ENCODE assay signal across 8 mouse cellular contexts in genomic region chr11:60294630-60295313, GRCm38 (mm10). TPM values are rescaled to one million over a fixed set of nuclear protein-coding genes. Genes with fewer than 3 reads are reported as not detected.
A peak's percentile ranks its signal among the peaks of the same experiment; 100 is the strongest.
DNase-seq lines count a peak whose midpoint lies in the region; ATAC-seq and TF ChIP-seq lines count a peak whose summit lies in the region.

No protein-coding gene starts in this region.

- no peak for TF ChIP-seq RAD21 in MEL (IDR thresholded peaks at IDR 0.05; ENCODE audit: low read depth, low read length)

- no peak for ATAC-seq in hindbrain, embryonic 11.5 days (ENCODE audit: low FRiP score)
- peak; percentile 76; the same call in 1 of the 2 replicates for ATAC-seq in megakaryocyte-erythroid progenitor cell, adult 5-6 weeks (replicated peaks; ENCODE audit: low FRiP score, low TSS enrichment, poor library complexity, severe bottlenecking)
- ATAC-seq in monocyte, adult 5-6 weeks (replicated peaks; ENCODE audit: insufficient number of reproducible peaks, low FRiP score, low TSS enrichment, poor library complexity, severe bottlenecking), result no peak

- WGBS in cerebellum, adult 2 months, result 51% methylated on average over 5 of the region's 5 CpGs
- WGBS in hindbrain, embryonic 11.5 days, result 46% methylated on average over 5 of the region's 5 CpGs
- WGBS in lung, adult 2 months, result 75% methylated on average over 5 of the region's 5 CpGs

- no peaks in the 10 kb centered on the region for H3K36me3 ChIP-seq in MEL (ENCODE audit: control insufficient read depth in 1 of 2, insufficient read depth in 2 of 2, low read length in 2 of 2)
- H3K36me3 ChIP-seq in hindbrain, embryonic 11.5 days (ENCODE audit: control insufficient read depth, insufficient read depth, low read length), result no peaks in the 10 kb centered on the region

- no peak for TF ChIP-seq POLR2A in cerebellum, adult 2 months (IDR thresholded peaks at IDR 0.05; ENCODE audit: borderline replicate concordance, insufficient read depth, low read length)
- no peak for TF ChIP-seq POLR2A in MEL (IDR thresholded peaks at IDR 0.05; ENCODE audit: control insufficient read depth in 1 of 2, insufficient read depth in 1 of 2, low read depth in 1 of 2, low read length in 2 of 2, poor library complexity in 1 of 2)
- TF ChIP-seq POLR2A in lung, adult 2 months (IDR thresholded peaks at IDR 0.05; ENCODE audit: borderline replicate concordance, extremely low read depth, low read depth, low read length), result no peak

- no peaks in the 10 kb centered on the region for H3K27me3 ChIP-seq in cerebellum, adult 2 months (ENCODE audit: control insufficient read depth, insufficient read depth, low read length)
- no peaks in the 10 kb centered on the region for H3K27me3 ChIP-seq in MEL (ENCODE audit: control insufficient read depth in 1 of 2, insufficient read depth in 2 of 2, low read length in 2 of 2)
- H3K27me3 ChIP-seq in hindbrain, embryonic 11.5 days (ENCODE audit: control insufficient read depth, insufficient read depth, low read length), result no peaks in the 10 kb centered on the region

- H3K79me2 ChIP-seq in MEL (ENCODE audit: control insufficient read depth, insufficient read depth, low read length, poor library complexity), result no peaks in the 10 kb centered on the region

- H3K27ac ChIP-seq in cerebellum, adult 2 months (ENCODE audit: insufficient read depth, low read length), result peak overlapping the region; percentile 67
- no peak overlapping the region for H3K27ac ChIP-seq in MEL (ENCODE audit: control insufficient read depth, low read depth, low read length)
- peak overlapping the region; percentile 43 for H3K27ac ChIP-seq in hindbrain, embryonic 11.5 days (ENCODE audit: low read depth, low read length)

- H3K4me3 ChIP-seq in cerebellum, adult 2 months (replicated peaks; ENCODE audit: insufficient read depth, low read depth, low read length), result no peak overlapping the region
- no peak overlapping the region for H3K4me3 ChIP-seq in MEL (ENCODE audit: control insufficient read depth in 1 of 2, insufficient read depth in 1 of 2, low read depth in 2 of 2, low read length in 2 of 2)
- H3K4me3 ChIP-seq in hindbrain, embryonic 11.5 days (ENCODE audit: low read depth, low read length), result no peak overlapping the region
- H3K4me3 ChIP-seq in lung, adult 2 months (replicated peaks; ENCODE audit: extremely low read depth, low read depth, low read length), result no peak overlapping the region

- H3K9me3 ChIP-seq in MEL (replicated peaks; ENCODE audit: insufficient read depth, low read length), result no peaks in the 10 kb centered on the region
- no peaks in the 10 kb centered on the region for H3K9me3 ChIP-seq in hindbrain, embryonic 11.5 days (ENCODE audit: control insufficient read depth, low read length)

- TF ChIP-seq CTCF in cerebellum, adult 2 months (IDR thresholded peaks at IDR 0.05; ENCODE audit: borderline replicate concordance, insufficient read depth, low read depth, low read length), result no peak
- no peak for TF ChIP-seq CTCF in MEL (IDR thresholded peaks at IDR 0.05 in 2 of 3, conservative IDR thresholded peaks at IDR 0.05 in 1 of 3; ENCODE audit: control insufficient read depth in 1 of 3, insufficient read depth in 1 of 3, low read depth in 2 of 3, low read length in 3 of 3, poor library complexity in 1 of 3, severe bottlenecking in 1 of 3)
- TF ChIP-seq CTCF in lung, adult 2 months (IDR thresholded peaks at IDR 0.05; ENCODE audit: insufficient read depth, low read length), result no peak

- peaks cover 17% of the 10 kb centered on the region for H3K4me1 ChIP-seq in cerebellum, adult 2 months (ENCODE audit: control insufficient read depth, insufficient read depth, low read length)
- no peaks in the 10 kb centered on the region for H3K4me1 ChIP-seq in MEL (ENCODE audit: control insufficient read depth in 1 of 2, insufficient read depth in 2 of 2, low read length in 2 of 2)
- peaks cover 10% of the 10 kb centered on the region for H3K4me1 ChIP-seq in hindbrain, embryonic 11.5 days (replicated peaks; ENCODE audit: control insufficient read depth, insufficient read depth, low read length)
- H3K4me1 ChIP-seq in lung, adult 2 months (ENCODE audit: control insufficient read depth, insufficient read depth, low read length), result peaks cover 8% of the 10 kb centered on the region

- no peak overlapping the region for H3K4me2 ChIP-seq in hindbrain, embryonic 11.5 days (replicated peaks; ENCODE audit: low read depth, low read length)

- no peak for TF ChIP-seq EP300 in MEL (IDR thresholded peaks at IDR 0.05; ENCODE audit: low read depth in 1 of 2, low read length in 2 of 2)

- DNase-seq in cerebellum, adult 2 months, result no peak
- DNase-seq in cerebellum, adult 8-10 months, result no peak
- peak; percentile 39 for DNase-seq in MEL (ENCODE audit: low read depth, low spot score)
- DNase-seq in hindbrain, embryonic 11.5 days (ENCODE audit: low spot score), result no peak
- no peak for DNase-seq in cerebellum, postnatal 10 days
- no peak for DNase-seq in lung, adult 2 months

- no peak overlapping the region for H3K9ac ChIP-seq in MEL (ENCODE audit: control insufficient read depth, low read depth, low read length, poor library complexity, severe bottlenecking)
- H3K9ac ChIP-seq in hindbrain, embryonic 11.5 days (ENCODE audit: low read depth, low read length), result no peak overlapping the region

TF ChIP-seq in MEL, 35 proteins besides CTCF, POLR2A, EP300 and RAD21:
- TF ChIP-seq GATA1 (IDR thresholded peaks at IDR 0.05; ENCODE audit: low read depth, low read length), result no peak
- no peak for TF ChIP-seq MYB (IDR thresholded peaks at IDR 0.05; ENCODE audit: low read depth, low read length)
- no peak for TF ChIP-seq TCF12 (IDR thresholded peaks at IDR 0.05; ENCODE audit: low read depth, low read length)
- TF ChIP-seq ZKSCAN1 (IDR thresholded peaks at IDR 0.05; ENCODE audit: low read depth, low read length), result no peak
- TF ChIP-seq JUND (IDR thresholded peaks at IDR 0.05; ENCODE audit: low read depth, low read length), result no peak
- TF ChIP-seq ETS1 (IDR thresholded peaks at IDR 0.05; ENCODE audit: low read depth, low read length), result no peak
- TF ChIP-seq POLR2AphosphoS5 (IDR thresholded peaks at IDR 0.05; ENCODE audit: borderline replicate concordance, low read depth, low read length), result no peak
- TF ChIP-seq NRF1 (IDR thresholded peaks at IDR 0.05; ENCODE audit: insufficient read depth, low read depth, low read length, poor library complexity, severe bottlenecking), result no peak
- no peak for TF ChIP-seq MXI1 (IDR thresholded peaks at IDR 0.05; ENCODE audit: low read depth, low read length)
- no peak for TF ChIP-seq USF2 (IDR thresholded peaks at IDR 0.05; ENCODE audit: borderline replicate concordance in 1 of 2, insufficient read depth in 1 of 2, low read depth in 1 of 2, low read length in 2 of 2)
- no peak for TF ChIP-seq CHD2 (IDR thresholded peaks at IDR 0.05; ENCODE audit: low read length)
- no peak for TF ChIP-seq HCFC1 (IDR thresholded peaks at IDR 0.05; ENCODE audit: low read depth, low read length)

RNA-seq across cellular contexts. Expression of gene Tom1l2, which starts 57.9 kb away (rescaled TPM):
- 176 and 180 TPM in 2 replicates for polyA plus RNA-seq in cerebellum, adult 2 months (2012; rRNA removed)
- total RNA-seq in MEL (2012; rRNA removed), result 6.6 and 6.8 TPM in 2 replicates
- 10 to 100 TPM in 1 of 2 experiments, not detected in 1; 12.2 TPM for polyA plus RNA-seq in MEL (2012; ENCODE audit: insufficient read depth in 1 of 2, insufficient read length in 2 of 2, low read depth in 1 of 2, low replicate concordance in 2 of 2, missing spikeins in 1 of 2)
- 13.9 and 15.8 TPM in 2 replicates for polyA plus RNA-seq in hindbrain, embryonic 11.5 days (2014; fragmentation: Nextera tagmentation; extraction: Ambion mirVana)
- total RNA-seq in megakaryocyte-erythroid progenitor cell, adult 5-6 weeks (2014; fragmentation: Nextera tagmentation), result 15.9 and 19.0 TPM in 2 replicates
- 3.9 and 5.3 TPM in 2 replicates for total RNA-seq in megakaryocyte-erythroid progenitor cell, adult 5-6 weeks (2017)
- 4.2 to 14.6 TPM (median 9.3 TPM) in 3 replicates for total RNA-seq in monocyte, adult 5-6 weeks (2017)
- polyA plus RNA-seq in lung, adult 2 months (2012; rRNA removed), result 98.4 and 99.3 TPM in 2 replicates

RNA-seq across cellular contexts. Expression of gene Drc3, which starts 58.4 kb away (rescaled TPM):
- polyA plus RNA-seq in cerebellum, adult 2 months (2012; rRNA removed), result 7.1 and 8.0 TPM in 2 replicates
- total RNA-seq in MEL (2012; rRNA removed), result 0.69 and 0.75 TPM in 2 replicates
- under 1 TPM in 1 of 2 experiments, not detected in 1; 0.91 TPM for polyA plus RNA-seq in MEL (2012; ENCODE audit: insufficient read depth in 1 of 2, insufficient read length in 2 of 2, low read depth in 1 of 2, low replicate concordance in 2 of 2, missing spikeins in 1 of 2)
- polyA plus RNA-seq in hindbrain, embryonic 11.5 days (2014; fragmentation: Nextera tagmentation; extraction: Ambion mirVana), result 6.6 and 7.0 TPM in 2 replicates
- 0.68 TPM in 1 of 2 replicates, not detected in the other for total RNA-seq in megakaryocyte-erythroid progenitor cell, adult 5-6 weeks (2014; fragmentation: Nextera tagmentation)
- 0.19 and 0.66 TPM in 2 replicates for total RNA-seq in megakaryocyte-erythroid progenitor cell, adult 5-6 weeks (2017)
- 0.39 TPM in 1 of 3 replicates, not detected in the others for total RNA-seq in monocyte, adult 5-6 weeks (2017)
- polyA plus RNA-seq in lung, adult 2 months (2012; rRNA removed), result 10.9 and 17.7 TPM in 2 replicates
